Mouse (Mus musculus): ENCODE results near the gene Cdk6. TPM values are rescaled to one million over a fixed set of nuclear protein-coding genes. Genes with fewer than 3 reads are reported as not detected.
"Not testable (repeated sequence)": the region's sequence is repeated elsewhere in the genome, so short reads cannot be mapped to it uniquely, and the experiment has no call there.

Gene Cdk6
- 16.5 and 18.0 TPM in 2 replicates for polyA plus RNA-seq (2016; fragmentation: Nextera tagmentation; extraction: Ambion mirVana)

GRCm38 (mm10) chr5:3341111-3341911 lies at the start of gene Cdk6:
Gene Cdk6 (plus strand): TSS chr5:3341485.
- Histone ChIP-seq H3K9me3 (no peaks in the 10 kb centered on the region), H3K27ac (replicated peaks) (peak within 1 kb of the TSS; percentile 40; the same call in 1 of the 2 replicates), H3K4me3 (peak within 1 kb of the TSS; percentile 57), H3K36me3 (no peaks in the 10 kb centered on the region), H3K27me3 (peaks cover 31% of the 10 kb centered on the region), H3K4me1 (peaks cover 28% of the 10 kb centered on the region), H3K4me2 (replicated peaks) (peak within 1 kb of the TSS; percentile 92), H3K9ac (replicated peaks) (peak within 1 kb of the TSS; percentile 63)
- peak; percentile 21 for ATAC-seq (ENCODE audit: low FRiP score, low read depth)
- WGBS: under 1% methylated on average over 58 of the region's 59 CpGs

- H3K36me3 ChIP-seq: no peaks in the 10 kb centered on the region
- no peak for ATAC-seq (ENCODE audit: low FRiP score, low read depth)
- 79% methylated on average over 4 of the region's 4 CpGs for WGBS
- H3K27me3 ChIP-seq: no peaks in the 10 kb centered on the region
- no peak overlapping the region for H3K27ac ChIP-seq (replicated peaks)
- H3K9ac ChIP-seq (replicated peaks): no peak overlapping the region
- H3K9me3 ChIP-seq: no peaks in the 10 kb centered on the region
- H3K4me2 ChIP-seq (replicated peaks): no peak overlapping the region
- no peak overlapping the region for H3K4me3 ChIP-seq
- H3K4me1 ChIP-seq: no peaks in the 10 kb centered on the region
Observed at GRCm38 (mm10) chr5:3293666-3294065, 47.6 kb upstream of the Cdk6 start.

- H3K9me3 ChIP-seq: no peaks in the 10 kb centered on the region
- 0 out of 2 replicates have a peak, but pooled peaks have one; percentile 16 for ATAC-seq (ENCODE audit: low FRiP score, low read depth)
- H3K27ac ChIP-seq (replicated peaks): no peak overlapping the region
- no peak overlapping the region for H3K4me3 ChIP-seq
- H3K9ac ChIP-seq (replicated peaks): no peak overlapping the region
- no peaks in the 10 kb centered on the region for H3K4me1 ChIP-seq
- no peaks in the 10 kb centered on the region for H3K27me3 ChIP-seq
- H3K4me2 ChIP-seq (replicated peaks): no peak overlapping the region
- H3K36me3 ChIP-seq: no peaks in the 10 kb centered on the region
- WGBS: 79% methylated on average over 12 of the region's 12 CpGs
Observed at GRCm38 (mm10) chr5:3300801-3301457, 40.4 kb upstream of the Cdk6 start.

GRCm38 (mm10) chr5:3301535-3301934 lies 39.8 kb upstream of the Cdk6 start:
- no peak overlapping the region for H3K4me3 ChIP-seq
- H3K9ac ChIP-seq (replicated peaks): no peak overlapping the region
- no peaks in the 10 kb centered on the region for H3K4me1 ChIP-seq
- H3K27ac ChIP-seq (replicated peaks): no peak overlapping the region
- H3K36me3 ChIP-seq: no peaks in the 10 kb centered on the region
- ATAC-seq (ENCODE audit: low FRiP score, low read depth): no peak
- no peak overlapping the region for H3K4me2 ChIP-seq (replicated peaks)
- WGBS: 61% methylated on average over 5 of the region's 5 CpGs
- H3K9me3 ChIP-seq: no peaks in the 10 kb centered on the region
- H3K27me3 ChIP-seq: no peaks in the 10 kb centered on the region

GRCm38 (mm10) chr5:3303876-3304275 lies 37.4 kb upstream of the Cdk6 start:
- H3K36me3 ChIP-seq: no peaks in the 10 kb centered on the region
- WGBS: 93% methylated on average over 9 of the region's 9 CpGs
- no peak overlapping the region for H3K27ac ChIP-seq (replicated peaks)
- no peaks in the 10 kb centered on the region for H3K4me1 ChIP-seq
- no peak for ATAC-seq (ENCODE audit: low FRiP score, low read depth)
- no peaks in the 10 kb centered on the region for H3K27me3 ChIP-seq
- no peaks in the 10 kb centered on the region for H3K9me3 ChIP-seq
- no peak overlapping the region for H3K9ac ChIP-seq (replicated peaks)
- H3K4me3 ChIP-seq: no peak overlapping the region
- no peak overlapping the region for H3K4me2 ChIP-seq (replicated peaks)

GRCm38 (mm10) chr5:3306146-3306545 lies 35.1 kb upstream of the Cdk6 start:
- H3K4me2 ChIP-seq (replicated peaks): no peak overlapping the region
- WGBS: 81% methylated on average over 1 of the region's 1 CpGs
- H3K9me3 ChIP-seq: no peaks in the 10 kb centered on the region
- no peaks in the 10 kb centered on the region for H3K36me3 ChIP-seq
- no peak overlapping the region for H3K4me3 ChIP-seq
- ATAC-seq (ENCODE audit: low FRiP score, low read depth): no peak
- H3K27ac ChIP-seq (replicated peaks): no peak overlapping the region
- H3K4me1 ChIP-seq: no peaks in the 10 kb centered on the region
- H3K27me3 ChIP-seq: no peaks in the 10 kb centered on the region
- H3K9ac ChIP-seq (replicated peaks): no peak overlapping the region

- no peaks in the 10 kb centered on the region for H3K36me3 ChIP-seq
Observed at GRCm38 (mm10) chr5:3309122-3309521, 32.2 kb upstream of the Cdk6 start.

GRCm38 (mm10) chr5:3309587-3309986 lies 31.7 kb upstream of the Cdk6 start:
- no peak for ATAC-seq (ENCODE audit: low FRiP score, low read depth)
- 66% methylated on average over 1 of the region's 1 CpGs for WGBS

More at GRCm38 (mm10) chr5:3309122-3309521, 32.2 kb upstream of the Cdk6 start:
- H3K9me3 ChIP-seq: no peaks in the 10 kb centered on the region
- ATAC-seq (ENCODE audit: low FRiP score, low read depth): no peak
- no peak overlapping the region for H3K4me3 ChIP-seq
- H3K4me1 ChIP-seq: no peaks in the 10 kb centered on the region
- no peaks in the 10 kb centered on the region for H3K27me3 ChIP-seq
- H3K9ac ChIP-seq (replicated peaks): no peak overlapping the region
- H3K27ac ChIP-seq (replicated peaks): no peak overlapping the region
- H3K4me2 ChIP-seq (replicated peaks): no peak overlapping the region

GRCm38 (mm10) chr5:3311156-3311555 lies 30.1 kb upstream of the Cdk6 start:
- not testable (repeated sequence) for H3K27me3 ChIP-seq; H3K4me1 ChIP-seq; ATAC-seq (ENCODE audit: low FRiP score, low read depth); H3K9me3 ChIP-seq; H3K27ac ChIP-seq (replicated peaks); H3K36me3 ChIP-seq; H3K4me3 ChIP-seq; H3K4me2 ChIP-seq (replicated peaks); H3K9ac ChIP-seq (replicated peaks)
- 74% methylated on average over 7 of the region's 7 CpGs for WGBS

More at GRCm38 (mm10) chr5:3309587-3309986, 31.7 kb upstream of the Cdk6 start:
- Histone ChIP-seq H3K4me2 (replicated peaks) (no peak overlapping the region), H3K4me1 (no peaks in the 10 kb centered on the region), H3K27me3 (no peaks in the 10 kb centered on the region), H3K9ac (replicated peaks) (no peak overlapping the region), H3K9me3 (no peaks in the 10 kb centered on the region), H3K36me3 (no peaks in the 10 kb centered on the region), H3K27ac (replicated peaks) (no peak overlapping the region), H3K4me3 (no peak overlapping the region)

GRCm38 (mm10) chr5:3317724-3318123 lies 23.6 kb upstream of the Cdk6 start:
- ATAC-seq (ENCODE audit: low FRiP score, low read depth); H3K4me2 ChIP-seq (replicated peaks); H3K9ac ChIP-seq (replicated peaks); H3K9me3 ChIP-seq; H3K36me3 ChIP-seq; H3K27ac ChIP-seq (replicated peaks); H3K4me1 ChIP-seq; H3K4me3 ChIP-seq; H3K27me3 ChIP-seq: not testable (repeated sequence)
- 90% methylated on average over 5 of the region's 5 CpGs for WGBS

GRCm38 (mm10) chr5:3320225-3320624 lies 21.1 kb upstream of the Cdk6 start:
- no peaks in the 10 kb centered on the region for H3K27me3 ChIP-seq
- H3K9ac ChIP-seq (replicated peaks): no peak overlapping the region
- H3K9me3 ChIP-seq: no peaks in the 10 kb centered on the region
- H3K36me3 ChIP-seq: no peaks in the 10 kb centered on the region
- H3K4me3 ChIP-seq: no peak overlapping the region
- H3K27ac ChIP-seq (replicated peaks): no peak overlapping the region
- no peaks in the 10 kb centered on the region for H3K4me1 ChIP-seq
- no peak for ATAC-seq (ENCODE audit: low FRiP score, low read depth)
- H3K4me2 ChIP-seq (replicated peaks): no peak overlapping the region
- 18% methylated on average over 1 of the region's 1 CpGs for WGBS

GRCm38 (mm10) chr5:3322052-3322451 lies 19.2 kb upstream of the Cdk6 start:
- no peak overlapping the region for H3K27ac ChIP-seq (replicated peaks)
- no peak overlapping the region for H3K9ac ChIP-seq (replicated peaks)
- no peaks in the 10 kb centered on the region for H3K9me3 ChIP-seq
- no peaks in the 10 kb centered on the region for H3K4me1 ChIP-seq
- no peaks in the 10 kb centered on the region for H3K36me3 ChIP-seq
- no peak for ATAC-seq (ENCODE audit: low FRiP score, low read depth)
- no peak overlapping the region for H3K4me3 ChIP-seq
- H3K4me2 ChIP-seq (replicated peaks): no peak overlapping the region
- WGBS: 88% methylated on average over 6 of the region's 6 CpGs
- no peaks in the 10 kb centered on the region for H3K27me3 ChIP-seq
